12 mouse cellular contexts compared by ENCODE assay signal in the genomic region with DNA sequence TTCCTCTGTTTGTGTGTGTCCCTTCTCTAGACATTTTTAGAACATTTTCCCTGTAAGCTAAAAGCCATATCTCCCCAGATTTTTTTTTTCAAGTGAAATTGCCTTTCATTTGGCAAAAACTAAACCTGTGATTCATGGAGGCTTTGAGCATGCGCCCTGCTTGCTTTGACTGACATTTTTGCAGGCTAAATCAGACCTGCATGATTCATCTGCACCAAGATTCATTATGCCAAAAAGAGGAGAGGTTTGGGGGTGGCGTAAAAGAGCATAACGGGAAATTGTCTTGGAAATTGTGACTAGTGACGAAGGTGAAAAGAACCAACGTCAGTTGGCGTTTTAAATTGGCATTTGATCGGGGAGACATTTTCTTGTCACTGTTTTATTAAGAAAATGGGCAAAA.
DNase-seq lines count a peak whose midpoint lies in the region; ATAC-seq lines count a peak whose summit lies in the region.
"Had no signal": no experiment of that assay in that cellular context is flagged by ENCODE, and none has a peak within 500 bp of the region (broad histone marks: within the 10 kb centered on the region; RNA-seq: fewer than 3 reads in every experiment).

No protein-coding gene starts in this region.

- peak; percentile 86 for DNase-seq in right cerebral cortex, adult 18-20 months
- DNase-seq in right cerebral cortex, postnatal 4 days: no peak
- DNase-seq in left cerebral cortex, postnatal 10 days (ENCODE audit: extremely low spot score in 1 of 2, low spot score in 2 of 2): peak; percentile 31 to 34
- DNase-seq in lung, postnatal 4 days: no peak
- DNase-seq in thymus, postnatal 25 days: no peak
- no peak for DNase-seq in neural tube, embryonic 10.5 days (ENCODE audit: extremely low spot score, low spot score)
- DNase-seq: cerebellum, adult 9-10 months; heart, postnatal 4 days; kidney, postnatal 14 days; liver had no signal

- intact Hi-C loops in left cerebral cortex, postnatal 10 days (cut with DNase I): no loop called here

- peak; percentile 81 for ATAC-seq in frontal cortex, adult (ENCODE audit: low TSS enrichment)
- ATAC-seq: intestine, embryonic 15.5 days had no signal

Comparison
In these comparisons a context has a peak if more than half of its experiments do, and no peak if none do; other contexts are left out.
1. DNase-seq: peak in right cerebral cortex, adult 18-20 months (single experiment) and left cerebral cortex, postnatal 10 days (2 of 2); none in right cerebral cortex, postnatal 4 days (single experiment), lung, postnatal 4 days (0 of 2), thymus, postnatal 25 days (single experiment) and neural tube, embryonic 10.5 days (single experiment).